Mouse (Mus musculus) cerebellum, adult (tissue): ENCODE measurements around the gene Plekhg1.

Source experiments
- ATAC-seq: cut with Nextera tagmentation; 2 replicates; pipeline ENCODE4 v1.9.2; 2017; ENCODE audit warnings: mild to moderate bottlenecking, moderate library complexity, mixed read lengths; ENCODE audit not compliant: insufficient number of reproducible peaks, low FRiP score, low TSS enrichment

Plekhg1 gene

DNA sequence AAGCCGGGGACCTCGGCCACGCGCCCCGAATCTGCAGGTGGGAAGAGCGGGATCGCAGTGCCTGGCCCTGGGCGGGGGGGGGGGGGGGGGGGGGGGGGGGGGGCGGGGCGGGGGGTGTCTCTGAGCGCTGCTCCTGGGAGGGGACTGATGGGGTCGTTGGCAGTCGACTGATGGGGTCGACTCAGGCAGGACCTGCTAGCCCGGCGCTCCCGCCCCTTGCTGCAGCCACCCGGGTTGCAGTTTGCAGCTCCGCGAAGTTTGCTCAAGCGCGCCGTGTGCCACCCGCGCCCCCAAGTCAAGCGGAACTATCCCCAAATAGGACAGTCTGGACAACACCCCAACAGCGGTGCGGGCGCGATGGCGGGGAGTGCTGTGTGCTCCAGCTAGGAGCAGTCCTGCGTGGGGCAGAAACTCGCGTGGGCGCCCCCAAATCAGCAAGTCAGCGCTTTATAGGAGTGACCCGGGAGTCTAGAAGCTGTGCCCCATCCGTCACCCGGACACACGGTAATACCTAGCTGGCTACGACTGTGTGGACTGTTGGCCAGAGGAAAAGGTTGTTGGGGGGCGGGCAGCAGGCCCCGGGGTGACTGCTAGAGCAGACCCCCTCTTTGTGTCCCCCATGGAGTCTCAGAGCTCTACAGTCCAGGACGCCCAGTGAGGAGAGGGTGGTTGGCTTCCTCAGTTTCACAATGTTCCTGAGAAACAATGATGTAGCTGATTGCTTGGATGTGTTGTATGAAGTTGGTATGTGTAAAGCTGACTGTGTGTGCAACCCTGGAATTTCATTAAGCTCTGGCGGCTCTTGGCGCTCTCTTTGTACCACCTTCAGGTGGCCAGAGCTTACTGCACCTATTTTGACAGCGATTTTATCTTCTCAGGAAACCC, 582 bp downstream of the Plekhg1 start:
- ATAC-seq, result peak; percentile 50

DNA sequence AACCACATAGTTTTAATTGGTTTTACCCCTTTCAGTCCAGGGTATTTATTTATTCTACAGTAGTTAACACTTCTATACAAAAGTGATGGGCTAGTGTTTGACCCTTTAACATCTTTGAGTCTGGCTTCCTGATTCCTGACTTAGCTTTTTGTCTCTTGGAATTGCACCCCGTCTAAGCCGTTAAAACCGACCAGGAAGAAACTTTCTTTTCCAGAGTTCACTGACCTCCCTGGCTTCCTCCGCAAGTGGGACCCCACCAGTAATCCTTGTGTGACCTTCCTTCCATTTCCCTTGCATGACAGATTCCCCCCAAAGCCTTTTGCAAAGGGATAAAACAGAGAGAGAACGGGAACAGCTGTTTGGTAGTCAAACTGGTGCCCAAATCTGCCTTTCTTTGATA, 1.6 kb downstream of the Plekhg1 start:
- no peak for ATAC-seq

DNA sequence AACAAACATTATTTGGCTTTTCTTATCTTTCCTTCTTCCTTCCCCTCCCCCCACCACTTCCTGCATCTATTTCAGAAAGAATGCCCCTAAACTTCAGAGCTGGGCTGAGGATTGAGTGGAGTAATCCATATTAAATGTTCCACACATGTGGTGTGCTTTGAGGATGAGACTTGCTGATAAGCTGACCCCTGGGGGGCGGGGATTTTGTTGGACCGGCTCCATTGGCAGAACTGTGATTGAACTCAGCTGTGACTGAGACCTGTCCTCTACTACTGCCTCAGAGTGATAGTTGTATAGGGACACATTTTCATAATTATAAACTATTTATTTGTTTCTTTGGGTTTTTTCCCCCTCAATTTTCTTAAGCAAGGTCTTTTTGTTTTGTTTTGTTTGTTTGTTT, 2.9 kb downstream of the Plekhg1 start:
- ATAC-seq, result no peak

DNA sequence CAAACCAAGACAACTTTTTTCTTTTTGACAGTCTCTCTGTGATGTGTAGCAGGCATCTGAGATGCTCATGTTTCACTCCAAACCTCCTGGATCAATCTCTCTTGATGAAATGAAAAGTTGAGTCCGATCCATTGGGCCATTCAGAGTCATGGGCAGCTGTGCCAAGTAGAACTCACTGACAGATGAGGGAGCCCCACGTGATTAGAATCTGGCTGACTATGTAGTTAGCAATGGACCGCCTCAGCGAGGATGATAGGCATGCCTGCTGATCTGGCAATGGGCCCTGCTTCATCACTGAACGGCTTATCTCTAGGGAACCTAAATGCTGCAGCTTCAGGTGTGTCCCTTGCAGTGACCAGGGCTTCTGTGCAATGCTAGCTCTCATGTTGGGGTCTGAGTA, 3.7 kb downstream of the Plekhg1 start:
- ATAC-seq, result no peak

DNA sequence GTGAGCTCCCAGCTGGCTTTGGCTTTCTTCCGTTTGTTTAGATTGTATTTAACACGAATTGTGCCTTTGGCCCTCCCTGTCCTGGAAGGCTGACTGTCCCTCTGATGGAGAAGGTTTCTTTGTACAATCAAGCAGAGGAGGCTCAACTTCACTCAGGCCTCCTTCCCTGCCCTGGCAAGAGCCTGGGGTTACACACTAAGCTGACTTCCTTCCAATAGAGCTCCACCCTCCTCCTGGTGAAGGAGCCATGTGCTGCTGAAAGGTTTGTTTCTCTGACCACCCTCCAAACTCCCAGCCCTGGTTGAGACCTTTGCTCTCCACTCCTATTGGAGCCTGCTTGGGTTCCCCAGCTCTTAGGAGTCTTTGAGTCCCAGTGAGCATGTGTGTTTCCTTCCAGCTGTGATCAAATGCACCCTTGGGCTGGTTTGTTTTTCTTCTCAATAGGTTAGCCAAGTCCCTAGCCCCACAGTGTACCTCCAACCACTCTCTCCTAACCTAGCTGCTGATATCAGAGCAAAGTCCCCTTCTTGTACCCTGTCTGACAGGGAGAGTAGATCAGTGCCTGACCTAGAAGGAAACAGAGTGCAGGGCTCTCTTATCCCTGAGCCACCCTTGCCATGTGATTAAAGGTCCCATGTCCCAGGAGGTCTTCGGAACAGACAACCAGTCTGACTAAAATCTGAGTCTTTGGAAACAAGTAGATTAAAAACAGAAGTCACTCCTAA, 6.8 kb downstream of the Plekhg1 start:
- no peak for ATAC-seq

DNA sequence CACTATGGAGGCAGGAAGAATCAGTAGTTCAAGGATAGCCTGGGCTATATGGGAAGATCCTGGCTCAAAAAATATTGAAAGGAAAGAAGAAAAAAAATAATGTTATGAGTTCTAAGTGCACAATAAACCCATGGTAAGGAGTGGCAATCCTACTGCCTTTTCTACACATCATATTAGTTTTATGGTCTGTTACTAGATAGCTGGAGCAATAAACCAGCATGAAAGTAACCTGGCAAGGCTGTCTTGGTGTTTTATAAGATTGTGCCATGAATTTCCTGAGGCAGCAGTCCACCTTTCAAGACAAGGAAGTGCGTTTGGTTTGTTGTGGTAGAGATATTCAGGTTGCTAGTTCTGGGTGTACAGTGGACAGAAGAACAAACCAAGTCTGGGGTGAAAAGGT, 9.4 kb downstream of the Plekhg1 start:
- no peak for ATAC-seq

DNA sequence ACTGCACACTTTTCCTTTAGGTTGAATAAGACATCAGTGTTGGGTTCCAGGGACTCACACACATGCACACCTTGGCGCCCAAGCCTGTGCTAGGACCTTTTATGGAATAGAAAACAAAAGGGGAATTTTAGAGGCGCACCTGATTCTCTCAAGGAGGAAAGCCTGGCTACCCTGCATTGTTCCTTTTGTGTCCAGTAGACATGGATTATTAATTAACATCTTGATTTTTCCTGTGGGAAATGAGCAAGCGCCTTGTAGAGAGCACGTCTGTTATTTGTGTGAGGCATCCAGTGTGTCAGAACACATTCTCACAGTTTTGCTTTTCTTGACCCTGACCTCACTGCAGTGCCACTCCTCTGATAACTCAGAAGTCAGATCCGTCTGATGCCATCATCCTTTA, 21.8 kb downstream of the Plekhg1 start:
- no peak for ATAC-seq

DNA sequence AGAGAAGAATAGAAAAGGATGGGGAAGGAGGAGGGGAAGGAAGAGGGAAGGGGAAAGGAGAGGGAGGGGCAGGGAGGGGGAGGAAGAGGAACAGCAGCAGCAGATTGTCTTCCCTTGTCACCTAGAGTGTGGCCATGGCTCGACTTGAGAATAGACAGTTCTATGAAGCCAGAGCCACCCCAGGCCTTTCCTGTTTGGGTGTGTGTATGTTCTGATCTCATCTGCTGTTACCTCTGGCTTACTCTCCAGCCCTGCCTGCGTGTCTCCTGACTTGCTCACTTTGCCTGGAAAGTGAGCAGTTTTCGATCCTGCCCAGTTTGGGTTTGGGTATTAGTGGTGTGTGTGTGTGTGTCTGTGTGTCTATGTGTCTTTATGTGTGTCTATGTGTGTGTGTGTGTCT, 23.0 kb downstream of the Plekhg1 start:
- ATAC-seq, result no peak

DNA sequence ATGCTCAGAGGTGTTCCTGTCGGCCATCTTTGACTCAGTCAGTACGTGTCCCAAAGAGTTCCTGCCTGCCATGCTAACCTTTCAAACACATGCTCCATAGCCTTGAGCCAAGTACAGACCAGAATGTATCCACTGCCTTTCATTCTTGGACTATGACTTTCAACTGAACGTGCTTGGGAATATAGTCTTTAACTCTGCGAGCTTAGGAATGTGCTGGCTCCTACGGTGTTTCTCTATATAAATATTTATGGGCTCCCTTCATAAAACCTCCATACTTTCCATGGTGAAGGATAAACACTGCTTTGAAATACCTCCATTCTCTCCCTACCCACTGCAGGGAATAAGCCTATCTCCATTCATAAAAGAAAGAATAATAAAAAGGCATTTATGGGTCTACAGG, 29.0 kb downstream of the Plekhg1 start:
- ATAC-seq, result no peak

DNA sequence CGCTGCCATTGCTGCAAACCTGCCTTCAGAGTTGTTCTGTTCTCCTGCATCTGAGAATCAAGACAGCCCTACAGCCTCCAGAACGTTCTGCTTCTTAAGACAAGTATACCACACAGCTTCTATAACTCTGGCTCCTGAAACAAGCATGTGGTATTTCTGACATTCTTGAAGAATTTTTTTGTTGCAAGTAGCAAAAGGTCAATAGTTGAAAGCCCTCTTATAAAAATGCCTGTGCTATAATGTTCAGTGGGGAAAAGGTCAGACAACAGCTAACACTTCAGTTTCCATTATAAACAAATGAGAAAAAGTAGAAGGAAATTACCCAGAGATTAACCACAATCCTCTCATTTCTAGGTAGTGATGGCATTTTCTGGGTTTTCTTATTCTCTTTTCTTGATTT, 34.2 kb downstream of the Plekhg1 start:
- no peak for ATAC-seq

DNA sequence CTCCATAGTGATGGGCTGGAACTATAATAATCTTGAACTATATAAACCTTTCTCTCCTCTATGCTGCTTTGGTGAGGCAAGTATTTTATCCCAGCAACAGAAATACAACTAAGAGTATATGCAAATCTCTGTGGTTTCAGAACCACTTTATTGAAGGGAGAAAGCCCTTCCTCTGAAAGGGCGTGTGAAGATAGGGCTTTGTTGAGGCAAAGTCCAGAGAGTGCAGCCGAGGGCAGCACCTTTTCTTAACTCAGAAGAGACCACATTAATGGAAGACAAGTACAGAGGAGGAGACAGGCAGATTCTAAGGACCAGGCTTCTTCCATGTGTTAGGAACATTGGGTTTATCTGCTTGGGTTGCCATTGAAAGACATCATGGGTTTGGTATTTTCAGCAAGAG, 36.6 kb downstream of the Plekhg1 start:
- ATAC-seq, result no peak

DNA sequence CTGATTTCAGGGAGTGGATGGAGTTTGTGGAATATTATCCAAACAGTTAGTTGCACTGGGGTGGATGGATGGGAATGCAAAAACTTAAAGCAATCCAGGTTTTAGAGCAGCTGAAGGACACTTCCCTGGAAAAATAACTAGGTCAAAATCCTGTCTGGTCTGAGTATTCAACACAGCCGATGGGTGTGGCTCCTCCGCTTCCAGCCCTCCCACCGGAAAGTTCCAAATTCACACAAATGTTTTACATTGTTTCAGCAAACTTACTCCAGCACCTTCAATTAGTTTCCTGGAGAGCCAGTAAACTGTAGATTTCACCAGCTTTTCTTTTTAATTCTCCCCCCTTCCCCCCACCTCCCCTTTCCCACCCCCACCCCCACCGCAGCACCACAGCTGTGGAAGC, 45.2 kb downstream of the Plekhg1 start:
- no peak for ATAC-seq

DNA sequence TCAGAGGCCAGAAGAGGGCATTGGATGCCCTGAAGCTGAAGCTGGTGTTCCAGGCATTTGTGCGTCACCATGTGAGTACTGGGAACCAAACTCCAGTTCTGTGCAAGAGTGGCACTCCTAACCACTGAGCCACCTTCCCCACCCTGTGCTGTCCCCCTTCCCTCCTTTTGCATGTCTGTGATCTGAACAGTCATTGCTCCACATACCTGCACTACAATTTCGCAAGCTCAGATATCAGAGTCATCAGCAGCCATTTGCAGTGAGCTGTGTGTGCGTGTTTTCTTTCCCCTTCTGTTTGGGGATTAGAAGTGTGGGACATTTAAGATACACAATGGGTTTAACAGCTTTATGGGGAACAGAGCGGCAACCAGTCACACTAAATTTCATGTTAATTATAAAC, 46.4 kb downstream of the Plekhg1 start:
- no peak for ATAC-seq

DNA sequence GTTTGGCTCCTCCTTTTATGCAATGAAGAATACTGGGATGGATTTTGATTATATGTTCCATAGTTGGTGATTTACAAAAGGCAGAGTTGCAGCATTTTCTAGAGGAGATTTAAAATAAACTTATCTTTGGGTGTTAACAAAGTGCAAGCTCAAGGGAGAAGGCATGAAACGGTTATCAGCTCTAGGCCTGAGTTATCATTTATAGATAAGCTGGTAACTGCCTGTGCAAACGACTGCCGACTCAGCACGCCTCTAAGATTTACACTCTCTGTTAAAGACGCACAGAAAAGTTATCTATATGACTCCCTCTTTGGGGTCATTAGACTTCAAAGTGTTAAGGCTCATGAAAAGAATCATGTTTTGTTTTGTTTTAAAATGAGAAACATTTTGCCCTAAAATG, 46.8 kb downstream of the Plekhg1 start:
- ATAC-seq, result no peak

DNA sequence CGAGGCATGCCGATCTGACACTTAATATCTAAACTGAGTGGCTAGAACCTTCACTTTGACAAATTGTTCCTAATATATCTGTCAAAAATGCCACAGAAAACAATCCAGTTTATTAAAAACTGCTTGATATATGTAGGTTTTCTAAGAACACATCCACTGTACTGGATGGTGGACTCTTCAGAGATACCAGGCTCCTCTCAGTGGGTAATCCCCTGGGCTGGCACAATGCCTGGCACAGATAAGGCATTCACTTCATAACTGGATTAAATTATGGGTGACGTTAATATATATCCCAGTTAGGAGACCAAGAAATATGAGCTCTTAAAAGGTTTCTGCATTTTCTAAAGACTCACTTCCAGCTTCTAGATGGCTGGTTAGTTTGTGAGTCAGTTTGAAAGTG, 53.7 kb downstream of the Plekhg1 start:
- ATAC-seq, result no peak

DNA sequence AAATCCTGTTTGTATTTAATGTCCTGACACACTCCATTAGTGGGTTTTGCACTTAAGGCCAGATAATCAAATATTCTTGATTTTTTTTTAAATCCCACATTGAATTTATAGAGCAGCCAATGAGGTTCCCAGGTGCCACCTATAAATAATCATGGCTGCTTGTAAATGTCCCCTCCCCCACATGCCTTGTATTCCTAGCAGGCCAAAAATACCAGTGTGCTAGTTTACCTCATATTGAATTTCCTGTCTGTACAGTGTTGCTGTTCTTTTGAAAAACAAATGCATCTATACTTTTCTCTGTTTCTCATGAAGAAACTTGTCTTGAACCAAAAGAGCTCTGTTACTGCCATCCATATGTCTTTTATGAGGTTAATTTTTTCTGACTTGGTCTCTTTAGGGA, 59.3 kb downstream of the Plekhg1 start:
- no peak for ATAC-seq

DNA sequence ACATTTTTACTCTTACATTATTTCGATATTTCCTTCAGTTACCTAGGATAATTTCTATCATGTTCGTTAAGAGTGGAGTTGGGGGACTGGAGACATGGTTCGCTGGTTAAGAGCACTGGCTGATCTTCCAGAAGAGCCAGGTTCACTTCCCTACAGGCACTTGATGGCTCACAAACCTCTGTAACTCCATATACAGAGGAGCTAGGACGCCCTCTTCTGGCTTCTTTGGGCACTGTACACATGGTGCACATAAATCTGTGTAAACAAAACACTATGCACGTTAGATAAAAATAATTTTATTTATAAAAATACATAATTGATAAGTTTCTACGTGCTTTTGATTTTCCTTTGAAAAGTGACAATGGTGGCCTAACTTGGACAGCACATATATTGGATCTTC, 61.1 kb downstream of the Plekhg1 start:
- no peak for ATAC-seq

DNA sequence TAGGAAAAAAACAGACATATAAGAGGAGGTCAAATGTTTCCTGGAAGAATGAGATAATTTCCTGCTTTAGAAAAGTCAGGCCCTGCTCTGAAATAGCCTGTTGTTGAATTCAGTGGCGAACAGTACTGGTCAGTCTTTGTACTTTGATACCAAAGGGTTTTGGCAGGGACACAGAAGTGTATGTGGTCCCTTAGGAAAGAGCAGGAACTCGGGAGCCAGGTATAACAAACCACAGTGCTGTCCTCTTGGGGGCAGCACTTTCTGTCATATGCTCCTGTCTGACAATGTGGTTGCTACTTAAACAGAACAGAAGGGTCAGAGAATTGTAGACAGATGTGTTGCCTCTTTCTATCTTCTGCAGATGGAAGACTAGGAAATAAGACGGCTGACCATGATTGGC, 65.2 kb downstream of the Plekhg1 start:
- no peak for ATAC-seq

DNA sequence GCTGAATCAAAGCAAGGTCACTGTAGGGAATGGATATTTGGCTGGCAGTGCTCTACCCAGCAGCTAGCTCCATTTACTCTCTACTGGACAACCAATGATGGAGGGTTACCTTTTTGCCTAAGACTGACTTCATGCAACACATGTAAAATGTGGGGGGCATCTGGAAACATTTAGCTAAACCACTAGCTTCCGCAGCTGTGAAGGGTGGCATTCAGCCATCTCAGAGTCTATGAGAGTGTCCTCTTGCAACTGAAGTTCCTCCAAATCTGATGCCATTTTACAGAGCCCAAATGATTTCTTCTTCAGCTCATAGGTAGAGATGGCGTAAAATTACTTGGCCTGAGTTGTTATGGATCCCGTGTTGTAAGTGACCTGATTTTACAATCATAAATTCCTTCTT, 67.8 kb downstream of the Plekhg1 start:
- no peak for ATAC-seq

DNA sequence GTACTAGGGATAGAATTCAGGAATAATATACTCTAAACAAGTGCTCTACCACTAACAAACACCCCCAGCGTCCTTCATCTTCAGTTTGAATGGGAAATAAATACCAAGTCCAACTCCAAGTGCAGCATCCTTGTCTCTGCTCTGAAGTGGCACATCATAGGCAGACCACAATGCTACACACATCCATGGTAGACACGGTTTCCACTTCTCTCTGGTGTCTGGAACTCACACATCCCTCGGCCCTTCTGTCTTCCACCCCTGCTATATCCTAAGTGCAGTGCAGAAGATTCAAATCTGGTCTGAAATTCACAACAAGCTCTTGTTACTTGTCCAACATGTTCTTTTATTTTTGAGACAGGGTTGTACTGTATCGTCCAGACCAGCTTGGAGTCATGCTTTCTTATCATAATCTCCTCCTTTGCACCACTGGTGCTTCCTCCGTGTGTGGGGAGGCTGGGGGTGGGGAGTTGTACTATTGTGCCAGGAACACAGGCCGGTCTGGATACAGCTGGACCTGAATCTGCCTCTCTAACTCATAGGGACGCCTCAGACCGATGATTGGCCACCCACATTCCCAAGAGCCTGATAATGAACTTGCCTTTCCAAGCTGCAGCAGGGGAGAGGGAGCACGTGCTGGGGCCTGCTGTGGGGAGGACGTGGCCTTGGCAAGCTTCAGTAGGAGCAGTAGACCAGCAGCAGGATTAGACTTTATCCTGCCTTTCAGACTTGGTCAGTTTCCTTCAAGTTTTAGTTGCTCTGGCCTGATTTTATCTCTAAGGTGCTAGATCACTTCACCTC, 70.5 kb downstream of the Plekhg1 start:
- no peak for ATAC-seq
